Mouse (Mus musculus) midbrain, postnatal 0 days (tissue): ENCODE results near the gene Spin2g. TPM values are rescaled to one million over a fixed set of nuclear protein-coding genes. Genes with fewer than 3 reads are reported as not detected.
"Not testable (repeated sequence)": the region's sequence is repeated elsewhere in the genome, so short reads cannot be mapped to it uniquely, and the experiment has no call there.

Experiments used
- ATAC-seq: fragments of 200-750 bp; cut with Nextera tagmentation; 2 replicates; pipeline ENCODE4 v1.8.0; 2017; ENCODE audit warnings: moderate number of reproducible peaks, mild to moderate bottlenecking, moderate TSS enrichment, moderate library complexity; ENCODE audit not compliant: low FRiP score
- DNase-seq: peaks from one replicate; pipeline ENCODE4 v3.0.0-alpha.2; 2015; ENCODE audit warnings: low spot score
- H3K27ac ChIP-seq: fragments of 300-500 bp; sonication (generic); 2 replicates; pipeline ENCODE4 v1.5.1; 2014; ENCODE audit warnings: low read depth, mild to moderate bottlenecking, low read length, mixed read lengths
- H3K27me3 ChIP-seq: fragments of 300-500 bp; sonication (generic); 2 replicates; pipeline ENCODE4 v1.6.1; 2014; ENCODE audit warnings: low read length, control low read depth, mixed read lengths; ENCODE audit not compliant: insufficient read depth
- H3K36me3 ChIP-seq: fragments of 300-500 bp; sonication (generic); 2 replicates; pipeline ENCODE4 v1.6.1; 2014; ENCODE audit warnings: low read length, control low read depth, mixed read lengths; ENCODE audit not compliant: insufficient read depth
- H3K4me1 ChIP-seq: fragments of 300-500 bp; sonication (generic); 2 replicates; pipeline ENCODE4 v1.6.1; 2014; ENCODE audit warnings: mild to moderate bottlenecking, control low read depth, antibody characterized with exemption, low read length, mixed read lengths; ENCODE audit not compliant: insufficient read depth
- H3K4me2 ChIP-seq: fragments of 300-500 bp; sonication (generic); 2 replicates; pipeline ENCODE4 v1.6.1; 2014; ENCODE audit warnings: low read depth, mild to moderate bottlenecking, low read length, mixed read lengths; ENCODE audit not compliant: poor library complexity, severe bottlenecking
- H3K4me3 ChIP-seq: fragments of 300-500 bp; sonication (generic); 2 replicates; pipeline ENCODE4 v1.5.1; 2014; ENCODE audit warnings: low read depth, mild to moderate bottlenecking, low read length, moderate library complexity
- H3K9ac ChIP-seq: fragments of 300-500 bp; sonication (generic); replicated peaks from 2 replicates; pipeline ENCODE4 v1.6.1; 2014; ENCODE audit warnings: mild to moderate bottlenecking, low read length, moderate library complexity, mixed read lengths; ENCODE audit not compliant: poor library complexity, severe bottlenecking
- H3K9me3 ChIP-seq: fragments of 300-500 bp; sonication (generic); 2 replicates; pipeline ENCODE4 v1.6.1; 2016; ENCODE audit warnings: low read length, control low read depth
- WGBS: fragments of 180-500 bp; shearing (Covaris S2); extraction: QIAGEN DNeasy Blood & Tissue Kit; methylation state at CpG from one replicate; pipeline ENCODE4 v1.1.7; 2014; 5-methylcytosine and 5-hydroxymethylcytosine counted together
- polyA plus RNA-seq: library from polyadenylated mRNA; unstranded; fragments of >200 nt; fragmentation: Nextera tagmentation; extraction: Ambion mirVana; gene quantifications from 2 replicates; pipeline ENCODE4 v1.2.1, GENCODE M21; 2015
- total RNA-seq: library from RNA; depleted of rRNA; stranded (reverse); fragments of >200 nt; gene quantifications from 2 replicates; pipeline ENCODE4 v1.2.3, GENCODE M21; 2014; rRNA removed

Spin2g gene
- total RNA-seq, result not detected in 2 replicates
- polyA plus RNA-seq, result not detected in 2 replicates

GRCm38 (mm10) chrX:34238633-34239032 lies at the start of gene Spin2g:
Gene Spin2g, minus strand, starts transcription at chrX:34238733.
- not testable (repeated sequence) for H3K9ac ChIP-seq, H3K4me1 ChIP-seq
- WGBS, result 76% methylated on average over 5 of the region's 6 CpGs

More at GRCm38 (mm10) chrX:34238633-34239032, at the start of gene Spin2g:
- not testable (repeated sequence) for H3K4me2 ChIP-seq, H3K4me3 ChIP-seq, H3K27ac ChIP-seq, H3K9me3 ChIP-seq, DNase-seq, H3K27me3 ChIP-seq, H3K36me3 ChIP-seq, ATAC-seq

Other genes starting within 250 kb of the Spin2g start
- not detected in 2 replicates for gene Btbd35f9, start 77.2 kb downstream of the Spin2g start, total RNA-seq
- not detected in 2 replicates for gene Btbd35f9, start 77.2 kb downstream of the Spin2g start, polyA plus RNA-seq
- not detected in 2 replicates for gene Btbd35f8, start 211.8 kb upstream of the Spin2g start, total RNA-seq
- not detected in 2 replicates for gene Btbd35f8, start 211.8 kb upstream of the Spin2g start, polyA plus RNA-seq